Mouse (Mus musculus) hindbrain, embryonic 12.5 days (tissue): ENCODE results near the gene Pygm. TPM values are rescaled to one million over a fixed set of nuclear protein-coding genes. Genes with fewer than 3 reads are reported as not detected.

ENCODE experiments used
- ATAC-seq: fragments of 200-750 bp; cut with Nextera tagmentation; 2 replicates; pipeline ENCODE4 v1.8.0; 2017; ENCODE audit warnings: moderate TSS enrichment; ENCODE audit not compliant: low FRiP score
- H3K27ac ChIP-seq: fragments of 300-500 bp; sonication (generic); 2 replicates; pipeline ENCODE4 v1.5.1; 2016; ENCODE audit warnings: mild to moderate bottlenecking
- H3K27me3 ChIP-seq: fragments of 300-500 bp; sonication (generic); 2 replicates; pipeline ENCODE4 v1.6.1; 2016; ENCODE audit warnings: mild to moderate bottlenecking
- H3K36me3 ChIP-seq: fragments of 300-500 bp; sonication (generic); 2 replicates; pipeline ENCODE4 v1.6.1; 2016; ENCODE audit warnings: mild to moderate bottlenecking
- H3K4me1 ChIP-seq: fragments of 300-500 bp; sonication (generic); 2 replicates; pipeline ENCODE4 v1.6.1; 2016
- H3K4me2 ChIP-seq: fragments of 300-500 bp; sonication (generic); replicated peaks from 2 replicates; pipeline ENCODE4 v1.6.1; 2016; ENCODE audit warnings: mild to moderate bottlenecking
- H3K4me3 ChIP-seq: fragments of 300-500 bp; sonication (generic); 2 replicates; pipeline ENCODE4 v1.5.1; 2016; ENCODE audit warnings: mild to moderate bottlenecking
- H3K9ac ChIP-seq: fragments of 300-500 bp; sonication (generic); 2 replicates; pipeline ENCODE4 v1.6.1; 2016; ENCODE audit warnings: mild to moderate bottlenecking, moderate library complexity
- H3K9me3 ChIP-seq: fragments of 300-500 bp; sonication (generic); replicated peaks from 2 replicates; pipeline ENCODE4 v1.6.1; 2016; ENCODE audit warnings: mild to moderate bottlenecking
- WGBS: fragments of 180-500 bp; shearing (Covaris S2); methylation state at CpG from one replicate; pipeline ENCODE4 v1.1.7; 2016; 5-methylcytosine and 5-hydroxymethylcytosine counted together
- polyA plus RNA-seq: library from polyadenylated mRNA; unstranded; fragments of >200 nt; fragmentation: Nextera tagmentation; extraction: Ambion mirVana; gene quantifications from 2 replicates; pipeline ENCODE4 v1.2.1, GENCODE M21; 2016

Gene Pygm
- polyA plus RNA-seq, 1 experiment from 2014 or later, result 1.8 TPM

GRCm38 (mm10) chr19:6407109-6407508, 22.9 kb downstream of the Pygm start:
- no peak overlapping the region for H3K27ac ChIP-seq
- ATAC-seq, result no peak
- no peak overlapping the region for H3K9ac ChIP-seq
- WGBS, result 74% methylated on average over 8 of the region's 8 CpGs
- H3K4me2 ChIP-seq, result no peak overlapping the region
- H3K9me3 ChIP-seq, result no peaks in the 10 kb centered on the region
- H3K4me3 ChIP-seq, result no peak overlapping the region
- H3K36me3 ChIP-seq, result no peaks in the 10 kb centered on the region
- peaks cover 18% of the 10 kb centered on the region for H3K27me3 ChIP-seq
- H3K4me1 ChIP-seq, result peaks cover 9% of the 10 kb centered on the region; the same call in 1 of the 2 replicates

- no peak for ATAC-seq
- H3K4me2 ChIP-seq, result no peak overlapping the region
- 46% methylated on average over 16 of the region's 16 CpGs for WGBS
- no peak overlapping the region for H3K9ac ChIP-seq
- H3K36me3 ChIP-seq, result no peaks in the 10 kb centered on the region
- no peaks in the 10 kb centered on the region for H3K9me3 ChIP-seq
- H3K27ac ChIP-seq, result no peak overlapping the region
- no peak overlapping the region for H3K4me3 ChIP-seq
- peaks cover 10% of the 10 kb centered on the region for H3K27me3 ChIP-seq
- peaks cover 12% of the 10 kb centered on the region; the same call in 1 of the 2 replicates for H3K4me1 ChIP-seq
Measured at GRCm38 (mm10) chr19:6407816-6408510, 23.8 kb downstream of the Pygm start.

- no peak overlapping the region for H3K27ac ChIP-seq
- WGBS, result 75% methylated on average over 8 of the region's 8 CpGs
- ATAC-seq, result no peak
- peaks cover 5% of the 10 kb centered on the region; the same call in 1 of the 2 replicates for H3K4me1 ChIP-seq
- H3K4me2 ChIP-seq, result no peak overlapping the region
- no peaks in the 10 kb centered on the region for H3K9me3 ChIP-seq
- no peaks in the 10 kb centered on the region for H3K36me3 ChIP-seq
- H3K4me3 ChIP-seq, result no peak overlapping the region
- no peak overlapping the region for H3K9ac ChIP-seq
- H3K27me3 ChIP-seq, result peaks cover 6% of the 10 kb centered on the region
Measured at GRCm38 (mm10) chr19:6408749-6409148, 24.6 kb downstream of the Pygm start.

GRCm38 (mm10) chr19:6409176-6409575, 25.0 kb downstream of the Pygm start:
- no peak for ATAC-seq
- H3K9me3 ChIP-seq, result no peaks in the 10 kb centered on the region
- H3K27ac ChIP-seq, result no peak overlapping the region
- H3K27me3 ChIP-seq, result peaks cover 6% of the 10 kb centered on the region
- no peaks in the 10 kb centered on the region for H3K36me3 ChIP-seq
- H3K4me2 ChIP-seq, result no peak overlapping the region
- 81% methylated on average over 5 of the region's 5 CpGs for WGBS
- H3K4me1 ChIP-seq, result peaks cover 4% of the 10 kb centered on the region; the same call in 1 of the 2 replicates
- no peak overlapping the region for H3K9ac ChIP-seq
- H3K4me3 ChIP-seq, result no peak overlapping the region

- Histone ChIP-seq H3K36me3 (no peaks in the 10 kb centered on the region), H3K4me3 (no peak overlapping the region), H3K4me2 (no peak overlapping the region), H3K4me1 (peaks cover 10% of the 10 kb centered on the region), H3K27me3 (peaks cover under 1% of the 10 kb centered on the region; the same call in 1 of the 2 replicates), H3K9me3 (no peaks in the 10 kb centered on the region), H3K27ac (no peak overlapping the region), H3K9ac (no peak overlapping the region)
- 78% methylated on average over 5 of the region's 5 CpGs for WGBS
- no peak for ATAC-seq
Measured at GRCm38 (mm10) chr19:6409936-6410335, 25.7 kb downstream of the Pygm start.

- H3K27ac ChIP-seq, result no peak overlapping the region
- peaks cover 39% of the 10 kb centered on the region for H3K4me1 ChIP-seq
- H3K9ac ChIP-seq, result no peak overlapping the region
Measured at GRCm38 (mm10) chr19:6412798-6413197, 28.6 kb downstream of the Pygm start.

GRCm38 (mm10) chr19:6415454-6415853, 31.3 kb downstream of the Pygm start:
- H3K27ac ChIP-seq, result peak overlapping the region; percentile 94
- peak overlapping the region; percentile 46; the same call in 1 of the 2 replicates for H3K9ac ChIP-seq
- H3K36me3 ChIP-seq, result no peaks in the 10 kb centered on the region
- 43% methylated on average over 6 of the region's 6 CpGs for WGBS
- ATAC-seq, result no peak
- no peaks in the 10 kb centered on the region for H3K9me3 ChIP-seq
- peak overlapping the region; percentile 26 for H3K4me2 ChIP-seq
- no peak overlapping the region for H3K4me3 ChIP-seq
- H3K4me1 ChIP-seq, result peaks cover 52% of the 10 kb centered on the region
- peaks cover 18% of the 10 kb centered on the region for H3K27me3 ChIP-seq

More at GRCm38 (mm10) chr19:6412798-6413197, 28.6 kb downstream of the Pygm start:
- 64% methylated on average over 14 of the region's 14 CpGs for WGBS
- Histone ChIP-seq H3K4me2 (no peak overlapping the region), H3K27me3 (no peaks in the 10 kb centered on the region), H3K4me3 (no peak overlapping the region), H3K9me3 (no peaks in the 10 kb centered on the region), H3K36me3 (no peaks in the 10 kb centered on the region)
- ATAC-seq, result no peak

- Histone ChIP-seq H3K36me3 (no peaks in the 10 kb centered on the region), H3K4me3 (no peak overlapping the region), H3K27me3 (peaks cover 26% of the 10 kb centered on the region), H3K9ac (peak overlapping the region; percentile 46; the same call in 1 of the 2 replicates), H3K4me2 (peak overlapping the region; percentile 26), H3K9me3 (no peaks in the 10 kb centered on the region), H3K4me1 (peaks cover 60% of the 10 kb centered on the region), H3K27ac (peak overlapping the region; percentile 94)
- 3% methylated on average over 9 of the region's 9 CpGs for WGBS
- peak; percentile 64 for ATAC-seq
Measured at GRCm38 (mm10) chr19:6416124-6416770, 32.0 kb downstream of the Pygm start.

GRCm38 (mm10) chr19:6416894-6417761, 32.9 kb downstream of the Pygm start:
- H3K4me3 ChIP-seq, result no peak overlapping the region

GRCm38 (mm10) chr19:6418233-6418879, 34.2 kb downstream of the Pygm start, which contains the start of gene Nrxn2:
Gene Nrxn2, plus strand, starts transcription at chr19:6418731.
- H3K9me3 ChIP-seq, result no peaks in the 10 kb centered on the region
- under 1% methylated on average over 43 of the region's 46 CpGs for WGBS
- H3K36me3 ChIP-seq, result no peaks in the 10 kb centered on the region
- H3K4me1 ChIP-seq, result peaks cover 71% of the 10 kb centered on the region
- peak within 1 kb of the TSS; percentile 94 for H3K27ac ChIP-seq
- peak within 1 kb of the TSS; percentile 89 for H3K9ac ChIP-seq
- H3K27me3 ChIP-seq, result peaks cover 41% of the 10 kb centered on the region
- ATAC-seq, result peak; percentile 89
- H3K4me3 ChIP-seq, result peak within 1 kb of the TSS; percentile 69
- H3K4me2 ChIP-seq, result peak within 1 kb of the TSS; percentile 90

More at GRCm38 (mm10) chr19:6416894-6417761, 32.9 kb downstream of the Pygm start:
- WGBS, result 55% methylated on average over 12 of the region's 12 CpGs
- no peak for ATAC-seq
- peaks cover 65% of the 10 kb centered on the region for H3K4me1 ChIP-seq
- peaks cover 35% of the 10 kb centered on the region for H3K27me3 ChIP-seq
- peak overlapping the region; percentile 94 for H3K27ac ChIP-seq
- peak overlapping the region; percentile 26; the same call in 1 of the 2 replicates for H3K4me2 ChIP-seq
- H3K36me3 ChIP-seq, result no peaks in the 10 kb centered on the region
- H3K9me3 ChIP-seq, result no peaks in the 10 kb centered on the region
- peak overlapping the region; percentile 46 for H3K9ac ChIP-seq

GRCm38 (mm10) chr19:6418984-6419692, 34.9 kb downstream of the Pygm start:
- peak; percentile 22; the same call in 1 of the 2 replicates for ATAC-seq
- 6% methylated on average over 20 of the region's 23 CpGs for WGBS
- peak overlapping the region; percentile 69 for H3K4me3 ChIP-seq
- H3K4me2 ChIP-seq, result peak overlapping the region; percentile 90
- no peaks in the 10 kb centered on the region for H3K9me3 ChIP-seq
- no peaks in the 10 kb centered on the region for H3K36me3 ChIP-seq
- H3K9ac ChIP-seq, result peak overlapping the region; percentile 89
- H3K27me3 ChIP-seq, result peaks cover 41% of the 10 kb centered on the region
- H3K27ac ChIP-seq, result peak overlapping the region; percentile 94
- peaks cover 78% of the 10 kb centered on the region for H3K4me1 ChIP-seq
